Mouse (Mus musculus) C2C12 (cell line): ENCODE data around the gene Dera. TPM values are rescaled to one million over a fixed set of nuclear protein-coding genes. Genes with fewer than 3 reads are reported as not detected.

Experiments used
- H3K27me3 ChIP-seq: one replicate; pipeline ENCODE4 v1.6.1; 2011; ENCODE audit not compliant: control insufficient read depth, insufficient read depth, insufficient read length
- H3K36me3 ChIP-seq: one replicate; pipeline ENCODE4 v1.6.1; 2011; ENCODE audit not compliant: control insufficient read depth, insufficient read depth
- H3K4me3 ChIP-seq: one replicate; pipeline ENCODE4 v1.5.1; 2011; ENCODE audit warnings: mild to moderate bottlenecking, control low read depth; ENCODE audit not compliant: poor library complexity, insufficient read depth, severe bottlenecking
- H3K79me2 ChIP-seq: one replicate; pipeline ENCODE4 v1.6.1; 2011; ENCODE audit not compliant: control insufficient read depth, insufficient read depth
- H3K79me3 ChIP-seq: one replicate; pipeline ENCODE4 v1.6.1; 2011; ENCODE audit warnings: low read depth, control low read depth
- H3ac ChIP-seq: one replicate; pipeline ENCODE3; 2011; ENCODE audit warnings: low read depth; ENCODE audit not compliant: control insufficient read depth, insufficient read length
- CEBPB ChIP-seq: IDR thresholded peaks from one replicate; pipeline ENCODE4 v1.6.1; 2011; ENCODE audit warnings: low read depth, mild to moderate bottlenecking, control low read depth, moderate library complexity
- CTCF ChIP-seq: IDR thresholded peaks from one replicate; pipeline ENCODE4 v1.5.1; 2011; ENCODE audit not compliant: control insufficient read depth, insufficient read depth, insufficient read length
- FOSL1 ChIP-seq: IDR thresholded peaks from one replicate; pipeline ENCODE4 v1.8.0; 2011; ENCODE audit warnings: mild to moderate bottlenecking, low read length; ENCODE audit not compliant: poor library complexity, insufficient read depth, severe bottlenecking
- MAX ChIP-seq: IDR thresholded peaks from one replicate; pipeline ENCODE4 v1.6.1; 2011; ENCODE audit warnings: mild to moderate bottlenecking, control low read depth
- MYOD1 ChIP-seq: IDR thresholded peaks from one replicate; pipeline ENCODE4 v1.6.1; 2011; ENCODE audit warnings: low read depth; ENCODE audit not compliant: control insufficient read depth, insufficient read length
- MYOG ChIP-seq: IDR thresholded peaks from one replicate; pipeline ENCODE4 v1.6.1; 2011; ENCODE audit not compliant: control insufficient read depth, insufficient read length; ENCODE audit errors: extremely low read depth
- USF1 ChIP-seq: IDR thresholded peaks from one replicate; pipeline ENCODE4 v1.6.1; 2011; ENCODE audit warnings: low read depth, mild to moderate bottlenecking, control low read depth, moderate library complexity
- polyA plus RNA-seq: library from polyadenylated mRNA; unstranded; fragments of >200 nt; fragmentation: generic; extraction: Trizol; gene quantifications from one replicate; pipeline ENCODE4 v1.2.1, GENCODE M21; 2012; ENCODE audit warnings: missing spikeins

Gene Dera
- polyA plus RNA-seq, 1 experiment = 17.7 TPM

DNA sequence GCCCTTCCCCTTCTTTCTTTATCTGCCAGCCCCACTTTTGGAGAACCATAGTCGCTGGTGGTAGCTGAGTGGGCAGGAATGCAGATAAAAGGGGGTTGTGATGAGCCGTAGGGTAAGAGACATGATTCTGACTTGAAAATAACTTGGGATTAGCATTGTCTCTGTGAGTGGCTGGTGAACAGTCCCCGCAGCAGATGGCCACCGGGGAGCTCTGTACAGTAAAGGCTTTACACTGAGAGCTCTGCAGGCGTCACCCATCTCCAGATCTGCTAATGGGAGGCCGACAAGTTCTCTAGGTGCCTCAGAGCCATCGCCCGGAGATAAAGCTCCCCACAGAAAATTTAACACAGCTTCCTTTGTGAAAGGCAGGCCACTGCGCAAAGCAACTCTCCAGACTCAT is 62.2 kb downstream of the Dera start:
- H3K36me3 ChIP-seq = no peaks in the 10 kb centered on the region
- no peaks in the 10 kb centered on the region for H3K27me3 ChIP-seq
- no peak overlapping the region for H3K4me3 ChIP-seq
- TF ChIP-seq FOSL1 (no peak), CEBPB (no peak), MYOD1 (no peak), USF1 (no peak), MYOG (no peak), MAX (no peak)
- H3ac ChIP-seq = no peak overlapping the region
- H3K79me2 ChIP-seq = no peaks in the 10 kb centered on the region
- H3K79me3 ChIP-seq = no peaks in the 10 kb centered on the region

DNA sequence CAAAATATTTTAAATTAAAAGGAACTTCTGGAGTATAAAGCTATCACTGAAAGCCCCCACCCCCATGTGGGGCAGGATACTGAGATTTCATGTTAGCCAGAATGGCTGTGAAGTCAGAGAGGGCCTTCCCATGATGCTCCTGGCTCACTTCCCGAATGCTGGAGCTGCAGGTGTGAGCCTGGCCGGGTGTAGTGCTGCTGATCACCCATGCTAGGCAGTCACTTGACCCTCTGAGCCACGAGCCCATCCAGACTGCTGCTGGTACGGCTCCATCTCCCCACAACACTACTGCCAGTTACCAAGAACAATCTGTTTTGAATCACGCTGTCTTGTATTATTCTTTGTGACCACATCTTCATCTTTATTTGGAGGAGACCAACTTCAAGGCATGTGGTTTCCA is 68.2 kb downstream of the Dera start:
- Histone ChIP-seq H3K79me2 (no peaks in the 10 kb centered on the region), H3K4me3 (no peak overlapping the region), H3K79me3 (no peaks in the 10 kb centered on the region), H3K36me3 (no peaks in the 10 kb centered on the region), H3K27me3 (no peaks in the 10 kb centered on the region), H3ac (no peak overlapping the region)
- TF ChIP-seq MAX = no peak
- no peak for TF ChIP-seq MYOD1
- TF ChIP-seq MYOG = no peak
- no peak for TF ChIP-seq FOSL1

DNA sequence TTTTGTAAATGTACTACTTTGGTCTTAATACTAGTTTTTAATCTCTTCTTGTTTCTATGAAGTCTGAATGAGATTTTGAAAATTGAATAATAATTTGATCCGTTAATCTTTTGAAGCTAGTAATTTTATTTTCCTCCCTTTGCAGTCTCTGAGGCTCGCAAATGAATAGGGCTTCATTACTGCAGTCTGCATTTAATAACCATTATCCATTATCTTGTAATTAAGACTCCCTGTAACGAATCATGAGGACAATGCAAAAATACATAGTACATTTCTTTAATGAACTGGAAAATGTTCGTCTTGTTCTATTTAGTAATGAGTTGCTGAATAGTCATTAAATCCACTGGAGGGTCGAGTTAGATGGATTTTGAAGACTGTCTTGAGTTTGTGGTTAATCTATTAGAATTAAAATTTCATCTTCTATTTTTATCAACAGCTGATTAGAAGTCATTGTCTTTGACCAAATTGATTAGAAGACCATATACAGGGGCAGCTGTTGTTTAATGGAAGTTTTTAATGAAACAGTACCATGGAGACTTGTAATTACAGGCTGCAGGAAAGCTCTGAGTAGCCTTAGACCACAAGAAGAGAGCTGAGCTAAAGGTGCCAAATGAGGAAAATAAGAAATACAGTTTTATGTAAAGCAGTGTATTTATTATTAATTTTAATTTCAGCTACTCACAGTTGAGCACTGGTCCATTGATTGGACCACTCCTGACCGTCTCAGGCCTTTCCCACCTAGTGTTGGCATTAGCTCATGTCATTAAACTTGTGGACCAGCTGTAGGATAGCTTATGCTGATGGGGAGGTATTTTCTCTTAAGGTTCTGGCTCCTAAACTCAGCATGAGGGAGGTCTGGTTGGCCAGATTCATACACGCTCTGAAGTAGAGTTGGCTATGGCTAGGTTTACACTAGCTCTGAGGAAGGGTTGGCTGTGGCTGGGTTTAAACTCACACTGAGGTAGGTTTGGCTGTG is 70.0 kb downstream of the Dera start:
- H3K79me2 ChIP-seq = no peaks in the 10 kb centered on the region
- H3K79me3 ChIP-seq = no peaks in the 10 kb centered on the region
- no peak for TF ChIP-seq CEBPB
- no peak for TF ChIP-seq MAX
- no peak for TF ChIP-seq MYOD1
- TF ChIP-seq MYOG = no peak
- H3ac ChIP-seq = no peak overlapping the region
- H3K36me3 ChIP-seq = no peaks in the 10 kb centered on the region
- no peak overlapping the region for H3K4me3 ChIP-seq
- H3K27me3 ChIP-seq = no peaks in the 10 kb centered on the region

DNA sequence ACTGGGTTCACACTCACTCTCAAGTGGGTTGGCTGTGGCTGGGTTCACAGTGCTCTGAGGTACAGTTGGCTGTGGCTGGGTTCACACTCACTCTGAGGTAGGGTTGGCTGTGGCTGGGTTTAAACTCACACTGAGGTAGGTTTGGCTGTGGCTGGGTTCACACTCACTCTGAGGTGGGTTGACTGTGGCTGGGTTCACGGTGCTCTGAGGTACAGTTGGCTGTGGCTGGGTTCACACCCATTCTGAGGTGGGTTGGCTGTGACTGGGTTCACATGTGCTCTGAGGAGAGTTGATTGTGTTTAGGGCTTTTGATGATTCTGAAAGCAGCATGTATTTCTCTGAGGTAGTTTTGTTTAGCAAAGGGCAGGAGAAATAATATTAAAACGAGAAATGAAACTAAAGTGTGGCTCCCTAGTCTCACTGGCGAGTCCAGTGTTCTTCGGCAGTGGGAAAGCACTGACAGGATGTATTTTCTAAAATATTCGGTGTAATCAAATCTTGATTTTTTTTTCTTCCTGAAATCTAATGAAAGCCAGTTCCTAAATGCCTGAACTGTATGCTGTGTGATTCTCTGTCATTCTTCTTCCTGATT is 70.8 kb downstream of the Dera start:
- H3K79me2 ChIP-seq = no peaks in the 10 kb centered on the region
- H3ac ChIP-seq = no peak overlapping the region
- H3K4me3 ChIP-seq = no peak overlapping the region
- no peak for TF ChIP-seq MYOG
- no peak for TF ChIP-seq USF1
- no peak for TF ChIP-seq CTCF
- TF ChIP-seq CEBPB = no peak
- TF ChIP-seq MYOD1 = no peak
- TF ChIP-seq FOSL1 = no peak
- TF ChIP-seq MAX = no peak
- H3K36me3 ChIP-seq = no peaks in the 10 kb centered on the region
- no peaks in the 10 kb centered on the region for H3K27me3 ChIP-seq
- no peaks in the 10 kb centered on the region for H3K79me3 ChIP-seq

DNA sequence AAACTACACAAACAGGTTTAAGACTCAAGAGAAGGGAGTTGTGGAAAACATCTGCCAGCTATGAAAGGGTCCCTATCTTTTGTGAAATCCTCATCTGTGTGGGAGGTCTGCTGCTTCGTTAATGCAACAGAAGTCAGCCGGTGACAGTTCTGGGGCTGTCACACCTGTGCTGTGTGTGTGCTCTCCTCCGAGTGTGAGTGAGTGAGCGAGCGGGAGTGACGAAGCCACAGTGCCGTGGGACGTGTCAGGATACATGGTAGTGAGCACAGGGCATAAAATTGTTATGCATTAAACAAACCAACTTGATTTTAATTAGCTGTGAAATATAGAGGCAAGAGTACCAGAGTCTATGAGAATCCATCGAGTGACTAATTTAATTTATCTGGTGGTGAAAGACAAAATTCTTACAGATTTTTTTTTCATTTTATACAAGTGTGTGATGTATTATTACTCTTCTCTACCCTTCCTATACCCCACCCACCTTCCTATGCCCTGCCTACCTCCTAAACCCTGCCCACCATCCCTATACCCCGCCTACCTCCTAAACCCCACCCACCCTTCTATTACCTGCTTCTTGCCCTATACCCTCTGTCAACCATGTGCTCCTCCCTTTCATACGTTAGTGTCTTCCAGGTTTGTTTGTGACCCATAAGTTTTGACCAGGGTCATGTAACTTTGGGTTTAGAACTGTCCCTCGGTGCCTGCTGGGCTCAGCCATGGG is 74.9 kb downstream of the Dera start:
- no peaks in the 10 kb centered on the region for H3K36me3 ChIP-seq
- no peak overlapping the region for H3ac ChIP-seq
- H3K4me3 ChIP-seq = no peak overlapping the region
- no peaks in the 10 kb centered on the region for H3K27me3 ChIP-seq
- no peaks in the 10 kb centered on the region for H3K79me2 ChIP-seq
- TF ChIP-seq CEBPB (no peak), MYOD1 (no peak), USF1 (no peak), FOSL1 (no peak), CTCF (no peak), MAX (no peak), MYOG (no peak)
- H3K79me3 ChIP-seq = no peaks in the 10 kb centered on the region

GRCm38 (mm10) chr6:137836799-137837198 is 82.5 kb downstream of the Dera start:
- H3ac ChIP-seq = no peak overlapping the region
- no peaks in the 10 kb centered on the region for H3K79me3 ChIP-seq
- no peaks in the 10 kb centered on the region for H3K27me3 ChIP-seq
- H3K36me3 ChIP-seq = no peaks in the 10 kb centered on the region
- no peaks in the 10 kb centered on the region for H3K79me2 ChIP-seq
- TF ChIP-seq MYOG = no peak
- no peak for TF ChIP-seq CTCF
- TF ChIP-seq MAX = no peak
- H3K4me3 ChIP-seq = no peak overlapping the region
